Mouse (Mus musculus) G1E (cell line): ENCODE measurements around the gene Dlx6. TPM values are rescaled to one million over a fixed set of nuclear protein-coding genes. Genes with fewer than 3 reads are reported as not detected.

Experiments used
- ATAC-seq: 2 replicates; pipeline ENCODE4 v1.8.0; 2016; ENCODE audit warnings: mild to moderate bottlenecking; ENCODE audit not compliant: insufficient number of reproducible peaks, poor library complexity, low FRiP score, severe bottlenecking; ENCODE audit errors: extremely low read depth
- DNase-seq: peaks from one replicate; pipeline ENCODE4 v3.0.0; 2012; ENCODE audit warnings: low spot score
- H3K27me3 ChIP-seq: 2 replicates; pipeline ENCODE4 v1.6.1; 2012; ENCODE audit warnings: mild to moderate bottlenecking, low read length, inconsistent platforms; ENCODE audit not compliant: insufficient read depth
- H3K36me3 ChIP-seq: replicated peaks from 2 replicates; pipeline ENCODE3; 2012; ENCODE audit warnings: mild to moderate bottlenecking, inconsistent platforms
- H3K4me1 ChIP-seq: 2 replicates; pipeline ENCODE4 v1.6.1; 2012; ENCODE audit warnings: low read depth, low read length, inconsistent platforms, mixed read lengths; ENCODE audit not compliant: insufficient read depth
- H3K4me3 ChIP-seq: 2 replicates; pipeline ENCODE4 v1.5.1; 2012; ENCODE audit warnings: low read depth, mild to moderate bottlenecking, inconsistent platforms, low read length, moderate library complexity, mixed read lengths
- H3K9me3 ChIP-seq: replicated peaks from 2 replicates; pipeline ENCODE4 v1.6.1; 2012; ENCODE audit warnings: inconsistent platforms
- CTCF ChIP-seq: IDR thresholded peaks from 2 replicates; pipeline ENCODE4 v1.5.1; 2012; ENCODE audit warnings: low read depth, low read length, inconsistent platforms, mixed read lengths
- GATA1 ChIP-seq: IDR thresholded peaks from 2 replicates; pipeline ENCODE4 v1.6.1; 2012; ENCODE audit warnings: borderline replicate concordance, low read length, inconsistent platforms, mixed read lengths
- GATA2 ChIP-seq: IDR thresholded peaks from 2 replicates; pipeline ENCODE4 v1.6.1; 2012; ENCODE audit warnings: low read depth, low read length, inconsistent platforms, borderline replicate concordance
- POLR2AphosphoS5 ChIP-seq: IDR thresholded peaks from 2 replicates; pipeline ENCODE4 v1.6.1; 2012; ENCODE audit warnings: low read depth, low read length, inconsistent platforms; ENCODE audit not compliant: insufficient replicate concordance
- TAL1 ChIP-seq: conservative IDR thresholded peaks from 2 replicates; pipeline ENCODE4 v1.6.1; 2012; ENCODE audit warnings: low read depth, low read length, inconsistent platforms, mixed read lengths
- polyA plus RNA-seq: library from polyadenylated mRNA; stranded (reverse); fragments of >175 nt; gene quantifications from 2 replicates; pipeline ENCODE4 v1.2.3, GENCODE M21; 2012
- total RNA-seq, 2 experiments: library from RNA; stranded (forward) in 1 of 2; stranded (reverse) in 1 of 2; fragments of 200-1000 nt in 1 of 2; fragments of >200 nt in 1 of 2; fragmentation: Nextera tagmentation in 1 of 2; gene quantifications; 2 replicates each; pipeline ENCODE4 v1.2.3; 2014 to 2017

Dlx6 gene
- total and polyA plus RNA-seq, 3 experiments, result 1.1 TPM; not detected in 2

- Histone ChIP-seq H3K27me3 (peaks cover 75% of the 10 kb centered on the region), H3K4me1 (no peaks in the 10 kb centered on the region), H3K4me3 (no peak overlapping the region), H3K36me3 (no peaks in the 10 kb centered on the region), H3K9me3 (no peaks in the 10 kb centered on the region)
- TF ChIP-seq POLR2AphosphoS5, result no peak
- TF ChIP-seq GATA1, result no peak
- TF ChIP-seq CTCF, result no peak
- no peak for TF ChIP-seq TAL1
- DNase-seq (no peak), ATAC-seq (no peak)
Observed at GRCm38 (mm10) chr6:6877981-6878840, 15.1 kb downstream of the Dlx6 start.

GRCm38 (mm10) chr6:6878841-6879291 lies 15.7 kb downstream of the Dlx6 start:
- Histone ChIP-seq H3K27me3 (peaks cover 68% of the 10 kb centered on the region), H3K36me3 (no peaks in the 10 kb centered on the region), H3K4me1 (no peaks in the 10 kb centered on the region), H3K9me3 (no peaks in the 10 kb centered on the region), H3K4me3 (no peak overlapping the region)
- ATAC-seq (no peak), DNase-seq (no peak)
- no peak for TF ChIP-seq GATA2
- TF ChIP-seq TAL1, result no peak
- TF ChIP-seq GATA1, result no peak
- TF ChIP-seq POLR2AphosphoS5, result no peak
- no peak for TF ChIP-seq CTCF

- Histone ChIP-seq H3K9me3 (no peaks in the 10 kb centered on the region), H3K4me3 (no peak overlapping the region), H3K36me3 (no peaks in the 10 kb centered on the region), H3K27me3 (peaks cover 60% of the 10 kb centered on the region), H3K4me1 (no peaks in the 10 kb centered on the region)
- no peak for ATAC-seq
- no peak for TF ChIP-seq GATA1
- TF ChIP-seq CTCF, result no peak
- TF ChIP-seq GATA2, result no peak
- no peak for TF ChIP-seq POLR2AphosphoS5
- TF ChIP-seq TAL1, result no peak
- no peak for DNase-seq
Observed at GRCm38 (mm10) chr6:6879371-6880325, 16.5 kb downstream of the Dlx6 start.

DNA sequence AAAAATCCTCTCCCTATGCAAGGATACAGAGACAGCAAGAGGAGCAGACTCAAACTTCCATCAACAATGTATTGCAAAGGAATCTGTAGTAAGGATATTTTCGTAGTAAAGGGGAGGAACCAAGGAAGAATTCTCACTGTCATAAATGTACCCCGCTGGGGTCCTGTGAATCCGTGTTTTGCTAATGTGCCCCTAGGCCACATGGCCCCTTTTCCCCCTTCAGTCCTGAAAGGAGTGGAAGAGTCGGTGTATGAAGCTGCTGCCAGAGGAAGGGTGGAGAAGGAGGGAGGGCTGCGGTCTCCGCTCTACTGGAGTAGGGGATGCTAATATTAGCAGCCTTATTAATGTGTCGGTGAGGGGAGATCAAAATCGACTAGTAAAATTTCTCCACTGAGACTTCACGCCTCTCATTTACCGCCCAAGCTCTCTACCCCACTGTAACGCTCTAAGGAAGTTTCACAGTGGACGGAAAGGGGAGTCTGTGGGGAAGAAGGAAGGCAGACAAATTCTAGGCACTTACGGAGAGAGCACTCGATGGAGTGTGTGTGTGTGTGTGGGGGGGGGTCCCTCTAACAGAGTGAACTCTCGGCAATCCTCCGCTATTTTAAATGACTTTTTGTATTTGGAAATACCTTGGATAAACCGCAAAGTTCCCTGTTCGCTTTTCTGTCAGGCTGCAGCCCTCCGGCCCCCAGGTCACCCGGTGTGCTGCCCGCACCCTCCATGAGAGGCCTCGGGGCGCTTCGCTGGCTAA lies 17.4 kb downstream of the Dlx6 start:
- H3K27me3 ChIP-seq, result peaks cover 52% of the 10 kb centered on the region
- H3K36me3 ChIP-seq, result no peaks in the 10 kb centered on the region
- ATAC-seq, result no peak

GRCm38 (mm10) chr6:6881115-6881637 lies 18.0 kb downstream of the Dlx6 start:
- no peak for DNase-seq
- H3K4me1 ChIP-seq, result no peaks in the 10 kb centered on the region
- H3K4me3 ChIP-seq, result no peak overlapping the region
- H3K9me3 ChIP-seq, result no peaks in the 10 kb centered on the region
- H3K36me3 ChIP-seq, result no peaks in the 10 kb centered on the region
- ATAC-seq, result no peak
- TF ChIP-seq TAL1 (no peak), GATA1 (no peak), GATA2 (no peak), POLR2AphosphoS5 (no peak), CTCF (no peak)
- peaks cover 45% of the 10 kb centered on the region for H3K27me3 ChIP-seq

More for the DNA sequence above, 17.4 kb downstream of the Dlx6 start:
- DNase-seq, result no peak
- Histone ChIP-seq H3K9me3 (no peaks in the 10 kb centered on the region), H3K4me3 (no peak overlapping the region), H3K4me1 (no peaks in the 10 kb centered on the region)
- TF ChIP-seq GATA2 (no peak), TAL1 (no peak), POLR2AphosphoS5 (no peak), CTCF (no peak), GATA1 (no peak)
